Mouse (Mus musculus): ENCODE results near the gene Arhgap35.
"Not testable (repeated sequence)": the region's sequence is repeated elsewhere in the genome, so short reads cannot be mapped to it uniquely, and the experiment has no call there.

Arhgap35 gene

DNA sequence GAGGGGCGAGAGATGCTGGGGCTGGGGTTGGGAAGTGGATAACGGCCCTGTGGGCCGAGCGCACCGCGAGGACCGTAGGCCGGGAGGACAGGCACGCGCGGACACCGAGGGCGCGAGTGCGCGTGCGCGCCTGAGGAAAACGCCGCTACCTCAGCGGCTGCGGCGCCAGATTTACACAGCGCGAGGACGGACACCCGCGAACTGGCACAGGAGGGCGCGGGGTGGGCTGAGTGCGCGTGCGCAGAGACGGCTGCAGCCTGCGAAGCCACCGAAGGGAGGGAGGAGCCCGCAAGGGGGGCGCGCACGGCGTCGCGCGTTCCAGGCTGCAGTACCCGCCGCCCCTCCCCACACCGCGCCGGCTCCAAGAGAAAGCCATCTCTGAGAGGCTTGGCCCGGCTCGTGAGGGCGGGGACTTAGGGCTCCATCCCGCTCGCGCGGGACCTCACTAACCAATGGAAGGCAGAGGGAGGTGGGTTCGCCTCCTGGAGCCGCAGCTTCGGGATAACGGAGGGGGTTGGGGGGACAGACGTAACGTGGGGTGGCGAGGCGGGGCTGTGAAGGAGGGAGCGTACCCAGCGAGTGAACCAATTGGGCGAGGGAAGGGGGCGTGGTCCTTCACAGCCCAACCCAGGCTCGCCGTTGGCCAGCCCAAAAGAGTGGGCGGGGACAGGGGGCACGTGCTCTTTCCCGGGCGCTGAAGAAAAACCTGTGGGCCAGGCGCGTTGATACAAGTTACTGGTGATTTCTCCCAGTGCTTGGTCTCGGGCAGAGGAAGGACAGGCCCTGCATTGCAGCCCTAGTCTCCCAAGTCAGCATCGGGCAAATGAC lies at the start of gene Arhgap35:
Gene Arhgap35 (minus strand): TSS at position 106 of the 828 bp plus-strand sequence.
- DNase-seq (ENCODE audit: low read depth): peak; percentile 98

DNA sequence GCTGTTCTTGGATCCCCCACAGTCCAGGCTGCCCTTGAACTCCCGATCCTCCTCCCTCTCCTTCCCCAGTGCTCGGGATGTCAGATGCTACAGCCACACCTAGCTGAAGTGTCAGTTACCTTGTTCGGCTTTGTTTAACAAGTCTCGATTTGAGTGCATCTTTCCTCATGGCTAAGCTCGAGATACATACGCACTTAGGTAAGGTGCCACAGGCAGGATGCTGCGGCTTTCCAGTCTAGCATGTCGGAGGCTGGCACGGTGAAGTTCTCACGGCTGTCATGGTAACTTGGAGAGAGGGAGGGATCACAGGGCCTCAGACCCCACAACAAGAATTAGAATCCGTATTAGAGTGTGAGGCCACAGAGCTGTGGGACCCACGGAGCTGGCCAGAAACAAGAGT lies 29.5 kb upstream of the Arhgap35 start:
- no peak for DNase-seq (ENCODE audit: low read depth)

DNA sequence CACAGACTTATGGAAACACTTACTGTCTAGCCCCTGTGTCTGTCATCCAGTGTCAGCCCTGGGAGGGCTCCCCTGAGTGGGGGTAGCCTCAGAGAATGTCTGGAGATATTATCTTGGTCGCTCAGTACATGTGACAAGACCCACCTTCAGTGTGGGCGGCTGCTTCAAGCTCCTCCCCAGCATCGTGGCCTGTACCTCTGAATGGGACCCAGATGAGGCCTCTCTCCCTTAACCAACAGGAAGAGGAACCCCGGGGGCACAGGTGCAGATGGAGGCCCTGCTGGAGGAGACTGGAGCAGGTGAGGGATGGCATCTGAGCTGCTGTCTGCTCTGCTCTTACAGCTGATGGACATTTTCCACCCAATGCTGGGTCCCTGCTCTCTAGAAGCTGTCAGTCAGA lies 28.3 kb upstream of the Arhgap35 start:
- DNase-seq (ENCODE audit: low read depth): not testable (repeated sequence)

DNA sequence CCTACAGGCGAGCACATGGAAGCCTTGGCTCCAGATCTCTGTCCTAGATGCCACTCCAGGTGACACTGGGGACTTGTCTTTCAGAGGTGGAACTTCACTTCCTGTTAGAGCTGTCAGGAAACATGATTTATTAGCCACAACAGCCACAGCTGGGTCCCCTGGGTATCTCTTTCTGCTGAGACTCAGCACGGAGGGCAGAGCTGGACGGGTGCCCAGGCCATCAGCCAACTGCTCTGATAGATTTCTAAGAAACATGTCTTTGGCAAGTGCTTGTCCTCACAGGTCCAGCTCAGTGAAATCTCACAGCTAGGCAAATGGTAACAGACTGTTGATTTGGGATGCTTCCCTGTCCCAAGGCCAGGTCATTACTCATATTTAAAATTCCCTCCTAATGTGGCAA lies 24.2 kb upstream of the Arhgap35 start:
- DNase-seq (ENCODE audit: low read depth): no peak

DNA sequence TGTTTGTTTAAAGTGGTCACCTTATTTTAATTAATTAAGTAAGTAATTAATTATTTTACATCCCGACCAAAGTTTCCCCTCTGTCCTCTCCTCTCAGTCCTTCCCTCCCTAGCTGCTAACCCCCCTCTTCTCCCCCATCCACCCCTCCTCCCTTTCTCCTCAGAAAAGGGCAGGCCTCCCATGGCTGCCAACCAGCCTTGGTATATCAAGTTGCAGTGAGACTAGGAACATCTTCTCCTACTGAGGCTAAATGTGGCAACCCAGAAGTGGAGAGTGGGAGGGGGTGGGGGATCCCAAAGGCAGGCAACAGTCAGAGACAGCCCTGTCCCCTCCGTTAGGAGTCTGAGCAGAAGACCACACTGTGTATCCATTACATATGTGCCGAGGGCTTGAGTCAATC lies 20.3 kb upstream of the Arhgap35 start:
- DNase-seq (ENCODE audit: low read depth): no peak

DNA sequence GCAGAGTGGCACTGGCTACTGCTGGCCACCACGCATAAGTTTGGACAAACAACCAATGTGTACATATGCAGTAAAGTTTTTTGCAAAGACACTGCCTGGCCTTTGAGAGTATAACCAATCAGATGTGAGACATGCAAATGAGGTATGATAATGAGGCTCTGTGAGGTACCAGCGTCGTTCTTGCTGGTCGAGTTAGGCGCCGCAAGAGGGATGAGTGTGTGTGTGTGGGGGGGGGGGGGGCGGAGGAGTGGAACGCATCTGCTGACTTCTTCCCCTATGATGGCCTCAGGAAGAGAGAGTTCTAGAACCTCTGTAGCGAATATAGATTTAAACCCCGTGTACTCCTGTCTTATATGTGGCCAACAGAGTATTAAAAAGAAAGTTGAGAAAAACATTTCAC lies 19.1 kb upstream of the Arhgap35 start:
- DNase-seq (ENCODE audit: low read depth): peak; percentile 47

DNA sequence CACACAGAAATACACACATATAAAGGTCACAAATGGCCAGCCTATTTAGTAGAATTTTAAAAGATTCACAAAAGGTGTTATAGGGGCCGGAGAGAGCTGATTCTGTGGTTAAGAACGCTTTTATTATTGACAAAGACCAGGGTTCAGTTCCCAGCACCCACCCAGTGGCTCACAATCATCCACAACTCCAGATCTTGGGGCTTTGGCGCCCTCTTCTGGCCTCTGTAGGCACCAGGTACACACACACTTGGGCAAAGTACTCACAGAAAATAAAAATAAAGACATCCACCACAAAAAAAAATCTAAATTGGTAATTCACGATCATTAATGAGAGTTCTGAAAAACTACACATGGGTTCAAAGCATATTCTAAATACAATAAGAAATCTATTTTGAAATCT lies 17.1 kb upstream of the Arhgap35 start:
- DNase-seq (ENCODE audit: low read depth): peak; percentile 28

DNA sequence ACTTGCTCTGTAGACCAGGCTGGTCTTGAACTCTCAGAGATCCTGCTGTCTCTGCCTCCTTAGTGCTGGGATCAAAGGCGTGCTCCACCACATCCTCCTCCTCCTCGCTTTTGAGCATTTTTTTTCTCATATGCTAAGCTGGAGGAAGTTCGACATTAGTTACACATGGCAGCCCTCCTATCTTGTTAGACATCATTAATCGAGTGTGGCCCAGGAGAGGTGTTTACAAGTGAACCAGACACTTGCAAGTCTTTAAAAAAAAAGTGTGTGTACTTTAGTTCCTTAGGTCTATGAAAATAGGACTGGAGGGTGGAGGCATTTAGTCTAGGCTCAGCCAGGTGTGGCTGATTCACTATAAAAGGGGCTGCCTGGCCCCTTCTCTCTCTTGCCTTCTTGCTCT lies 16.2 kb upstream of the Arhgap35 start:
- DNase-seq (ENCODE audit: low read depth): no peak

DNA sequence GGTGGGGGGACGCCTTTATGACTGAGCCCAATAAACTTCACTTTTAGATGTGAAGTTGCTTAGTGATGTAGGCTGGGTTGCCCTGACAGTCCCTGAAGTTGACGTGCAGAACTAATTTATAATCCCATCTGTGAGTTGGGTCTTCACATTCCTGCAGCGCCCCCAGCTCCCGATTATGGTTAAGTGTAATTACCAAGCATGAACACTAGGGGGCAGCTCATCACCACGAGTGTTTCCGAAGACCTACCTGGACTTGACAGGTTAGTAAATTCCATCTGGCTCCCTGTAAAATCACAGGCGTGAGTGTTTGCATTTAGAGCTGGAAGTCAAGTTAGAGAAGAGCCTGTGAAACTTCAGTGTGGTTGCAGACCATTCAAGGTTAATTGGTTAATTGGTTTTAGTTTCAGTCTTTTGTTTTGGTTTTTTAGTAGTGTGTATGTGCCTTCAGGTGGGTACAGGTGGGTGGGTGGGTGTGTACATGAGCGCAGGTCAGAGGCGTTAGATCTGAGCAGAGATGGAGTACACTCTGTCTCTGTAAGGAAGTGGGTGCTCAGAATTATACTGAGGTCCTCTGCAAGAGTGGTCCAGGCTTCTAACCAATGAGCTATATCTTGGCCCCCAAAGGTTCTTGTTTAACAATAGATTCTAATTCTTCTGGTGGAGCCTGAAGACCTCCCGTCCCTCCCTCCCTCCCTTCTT lies 15.0 kb upstream of the Arhgap35 start:
- peak; percentile 88 for DNase-seq (ENCODE audit: low read depth)

DNA sequence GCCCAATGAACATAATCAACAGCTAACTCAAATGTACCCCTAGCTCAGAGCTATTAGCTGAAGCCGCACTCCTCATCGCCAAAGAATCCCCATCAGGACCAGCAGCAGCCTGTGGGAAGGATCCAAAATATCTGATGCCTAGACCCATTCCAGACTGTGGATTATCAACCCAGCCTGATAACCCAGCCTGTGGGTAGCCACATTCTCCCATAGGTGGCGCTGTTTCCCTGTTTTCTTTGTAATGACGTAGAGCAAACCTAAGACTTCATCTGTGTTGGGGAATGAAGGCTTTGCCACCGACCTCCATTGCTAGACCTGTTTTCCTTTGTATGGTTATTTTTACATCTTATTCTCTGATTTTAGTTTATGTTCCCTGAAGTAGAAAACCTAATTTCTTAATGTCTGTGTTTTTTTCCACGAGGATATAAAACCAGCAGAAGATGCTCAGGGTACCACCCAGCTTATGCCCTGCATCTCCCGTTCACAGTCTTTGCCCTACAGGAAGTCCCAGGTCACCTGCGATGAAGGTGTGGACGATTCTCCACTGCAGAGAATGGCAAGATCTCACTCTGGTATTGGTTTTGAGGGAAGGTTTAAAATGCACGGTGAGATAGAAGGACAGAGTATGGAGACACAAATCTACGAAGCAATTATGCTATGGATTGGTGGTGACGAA lies 13.4 kb upstream of the Arhgap35 start:
- peak; percentile 87 for DNase-seq (ENCODE audit: low read depth)

DNA sequence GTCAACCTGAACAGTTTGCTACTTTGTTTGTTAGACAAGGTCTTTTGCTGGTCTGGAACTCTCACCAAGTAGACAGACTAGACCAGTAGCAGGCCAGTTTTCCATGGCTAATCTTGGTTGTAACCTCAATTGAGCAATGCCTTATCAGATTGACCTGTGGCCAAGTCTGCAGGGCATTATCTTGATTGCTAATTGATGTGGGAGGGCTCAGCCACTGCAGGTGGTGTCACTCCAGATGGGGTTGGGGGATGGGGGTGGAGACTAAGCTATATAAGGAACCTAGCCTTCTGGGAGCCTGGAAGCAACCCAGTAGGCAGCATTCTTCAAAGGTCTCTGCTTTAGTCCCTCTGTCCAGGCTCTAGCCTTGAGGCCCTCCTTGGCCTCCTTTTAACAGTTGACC lies 8.9 kb upstream of the Arhgap35 start:
- no peak for DNase-seq (ENCODE audit: low read depth)

DNA sequence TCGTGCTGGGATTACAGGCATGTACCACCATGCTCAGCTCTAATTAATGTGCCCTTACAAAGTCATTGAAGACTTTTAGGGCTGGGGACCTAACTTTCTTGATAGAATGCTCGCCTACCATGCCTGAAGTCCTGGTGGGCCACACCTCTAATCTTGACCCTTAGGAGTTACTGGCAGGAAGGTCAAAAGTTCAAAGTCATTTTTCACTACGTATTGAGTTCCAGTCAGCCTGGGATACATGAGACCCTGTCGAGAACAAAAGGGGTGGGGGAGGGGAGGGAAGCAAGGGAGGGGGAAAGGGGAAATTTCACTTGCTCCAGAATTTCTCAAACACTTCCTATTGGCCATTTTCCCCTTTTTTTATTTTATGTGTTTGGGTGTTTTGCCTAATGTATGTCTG lies 8.3 kb upstream of the Arhgap35 start:
- no peak for DNase-seq (ENCODE audit: low read depth)

DNA sequence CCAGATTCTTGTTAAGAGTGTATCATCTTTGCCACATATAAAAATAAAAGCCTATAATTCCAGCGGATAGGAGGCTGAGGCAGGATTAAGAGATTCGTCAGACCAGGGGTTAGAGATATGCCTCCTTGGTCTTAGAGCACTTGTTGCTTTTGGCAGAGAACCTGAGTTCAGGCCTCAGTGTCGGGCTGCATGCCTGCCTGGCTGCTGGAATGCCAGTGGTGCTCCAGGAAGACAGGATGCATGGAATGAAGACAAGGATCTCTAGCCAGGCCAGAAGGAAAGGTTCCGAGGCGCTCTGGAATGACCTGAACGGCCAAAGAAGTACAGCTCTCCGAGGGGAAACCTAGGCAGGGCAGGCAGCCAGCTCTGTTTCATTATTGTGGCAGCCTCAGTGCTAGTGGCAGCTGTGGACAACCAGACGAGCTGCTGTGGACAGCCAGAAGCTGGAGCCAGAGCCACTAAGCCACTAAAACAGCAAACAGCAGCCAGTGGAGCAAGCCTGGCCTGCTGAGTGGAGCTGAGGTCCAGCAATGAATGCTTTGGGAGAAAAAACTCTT lies 6.4 kb upstream of the Arhgap35 start:
- DNase-seq (ENCODE audit: low read depth): no peak

DNA sequence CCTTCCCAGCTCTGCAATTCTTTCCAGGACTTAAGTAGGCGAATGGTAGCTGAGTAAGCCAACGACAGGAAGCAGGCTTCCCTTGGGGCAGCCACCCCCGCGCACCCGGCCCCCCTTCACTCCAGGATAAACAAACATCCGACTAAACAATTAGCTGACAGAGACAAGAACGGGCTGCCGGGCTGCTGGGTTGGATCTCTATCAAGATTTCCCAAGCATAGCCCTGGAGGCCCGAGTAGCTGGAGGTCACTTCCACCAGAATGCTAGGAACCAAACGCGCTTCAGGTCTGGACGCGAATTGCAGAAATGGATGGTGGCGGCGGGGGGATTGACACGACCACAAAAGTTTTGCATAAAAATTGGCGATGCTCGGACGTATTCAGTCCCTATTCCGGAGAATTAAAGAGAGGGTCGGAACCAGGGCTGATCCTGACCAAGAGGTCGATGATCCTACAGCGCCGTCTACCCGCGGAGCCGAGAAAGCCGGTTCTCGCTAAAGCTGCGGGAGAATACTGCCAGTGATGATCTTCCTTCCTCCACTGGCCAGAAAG lies 3.9 kb upstream of the Arhgap35 start:
- DNase-seq (ENCODE audit: low read depth): peak; percentile 68

DNA sequence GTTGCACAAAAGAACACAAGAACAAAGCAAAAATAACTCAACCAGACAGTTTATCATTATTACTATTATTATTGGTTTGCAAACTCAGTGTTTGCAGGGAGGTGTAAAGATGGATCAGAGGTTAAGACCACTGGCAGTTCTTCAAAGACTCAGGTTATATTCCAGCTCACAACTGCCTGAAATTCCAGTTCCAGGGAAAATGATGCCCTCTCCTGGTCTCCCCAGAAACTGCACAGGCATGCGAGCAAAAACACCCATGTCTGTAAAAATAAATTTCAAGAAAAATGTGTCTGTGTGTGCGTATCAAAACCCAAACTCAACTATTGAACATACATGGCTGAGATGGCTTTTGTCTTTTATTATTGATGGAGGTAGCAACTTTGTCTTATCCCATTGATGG lies 2.3 kb upstream of the Arhgap35 start:
- peak; percentile 32 for DNase-seq (ENCODE audit: low read depth)

DNA sequence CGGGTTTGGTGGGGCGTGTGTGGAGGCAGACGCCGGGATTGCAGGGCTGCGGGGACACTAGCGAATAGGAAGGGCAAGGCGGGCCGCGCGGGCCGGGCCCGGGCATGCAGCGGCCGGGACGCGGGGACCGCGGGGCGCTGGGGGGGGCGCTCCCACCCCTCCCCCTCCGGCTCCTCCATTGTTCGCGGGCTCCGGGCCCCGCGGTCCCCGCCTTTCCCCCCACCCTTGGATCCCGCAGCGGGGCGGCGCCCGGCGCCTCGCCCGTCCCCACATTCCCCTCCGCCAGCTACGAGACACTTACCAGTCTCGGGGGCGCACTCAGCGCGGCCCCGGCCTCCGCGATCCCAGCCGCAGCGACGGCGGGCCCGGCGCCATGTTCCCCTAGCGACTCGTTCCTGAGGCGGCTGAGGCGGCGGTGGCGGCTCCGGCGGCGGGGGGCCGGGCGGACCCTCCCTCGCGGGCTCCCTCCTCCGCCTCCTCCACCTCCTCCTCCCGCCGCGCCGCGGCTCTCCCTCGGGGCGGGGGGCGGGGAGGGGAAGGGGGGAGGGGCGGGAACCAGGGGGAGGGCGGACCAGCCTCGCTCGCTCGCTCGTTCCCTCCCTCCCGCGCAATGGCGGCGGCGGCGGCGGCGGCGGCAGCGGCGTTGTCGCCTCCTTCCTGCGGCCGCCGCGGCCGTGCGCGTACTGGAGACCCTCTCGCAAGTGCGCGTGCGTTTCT lies 464 bp downstream of the Arhgap35 start:
- no peak for DNase-seq (ENCODE audit: low read depth)

DNA sequence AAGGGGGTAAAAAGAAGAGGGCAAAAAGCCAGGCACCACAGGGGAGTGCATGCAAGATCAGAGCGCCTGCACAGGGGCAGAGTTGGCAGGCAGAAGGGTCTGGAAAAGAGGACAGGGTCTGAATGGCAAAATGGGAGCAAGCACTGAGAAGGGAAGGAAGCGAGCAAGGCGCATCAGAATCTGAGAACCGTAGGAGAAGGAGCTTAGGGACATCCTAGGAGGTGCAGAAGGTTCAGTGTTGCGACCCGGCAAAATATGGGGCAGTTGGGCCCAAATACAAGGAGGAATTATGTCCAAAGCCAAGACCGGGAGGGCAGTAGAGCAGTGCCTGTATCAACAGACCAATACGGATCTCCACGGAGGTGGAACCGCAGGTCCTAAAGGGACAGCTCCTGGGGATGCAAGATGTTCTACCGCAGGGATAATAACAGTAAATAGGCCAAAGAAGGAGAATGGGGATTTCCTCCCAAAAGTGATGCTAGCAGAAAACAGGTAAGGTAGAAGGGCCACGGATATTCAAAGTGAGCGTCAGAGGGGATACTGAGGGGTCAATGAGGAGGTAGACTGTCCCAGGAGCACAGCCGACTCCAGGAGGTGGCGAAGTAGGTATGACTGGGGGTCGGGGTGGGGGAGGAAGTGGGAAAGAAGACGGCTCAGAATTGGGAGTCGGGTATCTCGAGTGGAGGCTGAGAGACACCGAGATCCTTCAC lies 1.2 kb downstream of the Arhgap35 start:
- DNase-seq (ENCODE audit: low read depth): no peak

DNA sequence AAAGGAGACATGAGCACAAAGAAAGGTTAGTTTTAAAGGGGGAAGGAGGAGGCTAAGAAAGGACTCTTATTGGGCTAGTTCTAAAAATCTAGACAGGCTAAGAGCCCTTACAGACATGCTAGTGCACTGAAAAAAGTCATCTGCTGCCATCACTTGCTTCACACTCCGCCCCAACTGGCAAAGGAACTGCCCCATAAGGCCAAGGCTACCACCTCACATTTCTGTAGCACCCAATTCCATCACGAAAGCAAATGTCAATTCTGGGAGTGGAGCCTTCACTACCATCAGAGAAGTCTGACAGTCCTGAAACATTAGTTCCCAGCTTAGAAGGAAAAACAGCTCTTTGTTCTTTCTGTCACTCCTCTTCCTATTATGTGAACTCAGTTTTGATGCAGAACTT lies 4.4 kb downstream of the Arhgap35 start:
- no peak for DNase-seq (ENCODE audit: low read depth)

DNA sequence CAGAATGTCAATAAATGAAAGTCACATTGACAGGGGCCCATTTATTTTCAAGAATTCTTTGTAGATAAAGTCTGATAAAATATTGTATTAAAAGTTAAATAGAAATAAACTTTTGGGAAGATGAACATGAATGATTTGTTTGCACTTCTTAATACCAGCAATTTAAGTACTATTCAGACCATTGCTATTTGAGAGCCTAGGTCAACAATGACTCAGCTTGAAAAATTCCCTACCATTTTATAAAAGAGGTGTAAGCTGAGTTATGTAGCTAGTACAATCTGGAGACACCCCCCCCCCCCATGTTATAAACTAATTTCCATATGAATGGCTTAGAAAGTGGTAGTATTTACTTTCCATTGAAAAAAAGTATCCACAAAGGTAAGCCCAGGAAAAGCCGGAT lies 5.8 kb downstream of the Arhgap35 start:
- DNase-seq (ENCODE audit: low read depth): no peak

DNA sequence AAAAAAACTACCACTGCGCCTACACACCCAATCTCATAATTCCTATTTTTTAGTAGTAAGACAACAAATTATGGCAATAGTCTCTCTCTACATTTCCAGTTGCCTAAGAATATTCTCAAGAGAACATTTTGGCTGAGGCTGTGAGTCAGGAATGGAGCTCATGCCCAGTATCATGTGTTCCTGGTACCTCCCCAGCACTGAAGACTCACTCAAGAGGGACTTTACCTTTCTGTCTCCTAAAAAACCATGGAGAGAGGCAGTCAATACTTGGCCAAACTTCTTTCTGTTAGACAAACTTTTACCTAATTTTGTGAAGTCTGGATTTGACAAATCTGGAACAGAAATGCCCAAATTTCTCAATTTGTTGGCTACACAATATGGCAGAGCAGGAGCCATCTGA lies 6.7 kb downstream of the Arhgap35 start:
- DNase-seq (ENCODE audit: low read depth): no peak

DNA sequence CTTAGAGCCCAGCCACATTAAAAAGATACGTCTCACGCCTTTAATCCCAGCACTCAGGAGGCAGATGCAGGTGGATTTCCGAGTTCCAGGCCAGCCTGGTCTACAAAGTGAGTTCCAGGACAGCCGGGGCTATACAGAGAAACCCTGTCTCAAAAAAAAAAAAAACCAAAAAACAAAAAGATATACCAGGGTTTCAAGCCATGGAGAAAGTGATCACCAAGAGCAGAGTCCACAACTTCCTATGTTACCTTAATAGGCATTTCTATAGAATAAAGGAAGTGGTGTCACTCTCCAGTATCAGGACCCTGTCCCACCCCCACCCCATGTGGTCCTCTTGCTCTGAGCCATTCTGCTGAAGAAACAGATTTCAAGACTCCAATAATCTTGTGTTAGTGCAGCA lies 8.0 kb downstream of the Arhgap35 start:
- DNase-seq (ENCODE audit: low read depth): not testable (repeated sequence)

Data from naive thymus-derived CD4-positive, alpha-beta T cell, adult 2 months (primary cell).